Mouse (Mus musculus): ENCODE results near the gene Tceal1. TPM values are rescaled to one million over a fixed set of nuclear protein-coding genes. Genes with fewer than 3 reads are reported as not detected.
"Not testable (repeated sequence)": the region's sequence is repeated elsewhere in the genome, so short reads cannot be mapped to it uniquely, and the experiment has no call there.

Gene Tceal1
- total RNA-seq (2014; rRNA removed) (0.28 and 0.60 TPM in 2 replicates), polyA plus RNA-seq (2012; rRNA removed) (0.15 and 0.23 TPM in 2 replicates)

DNA sequence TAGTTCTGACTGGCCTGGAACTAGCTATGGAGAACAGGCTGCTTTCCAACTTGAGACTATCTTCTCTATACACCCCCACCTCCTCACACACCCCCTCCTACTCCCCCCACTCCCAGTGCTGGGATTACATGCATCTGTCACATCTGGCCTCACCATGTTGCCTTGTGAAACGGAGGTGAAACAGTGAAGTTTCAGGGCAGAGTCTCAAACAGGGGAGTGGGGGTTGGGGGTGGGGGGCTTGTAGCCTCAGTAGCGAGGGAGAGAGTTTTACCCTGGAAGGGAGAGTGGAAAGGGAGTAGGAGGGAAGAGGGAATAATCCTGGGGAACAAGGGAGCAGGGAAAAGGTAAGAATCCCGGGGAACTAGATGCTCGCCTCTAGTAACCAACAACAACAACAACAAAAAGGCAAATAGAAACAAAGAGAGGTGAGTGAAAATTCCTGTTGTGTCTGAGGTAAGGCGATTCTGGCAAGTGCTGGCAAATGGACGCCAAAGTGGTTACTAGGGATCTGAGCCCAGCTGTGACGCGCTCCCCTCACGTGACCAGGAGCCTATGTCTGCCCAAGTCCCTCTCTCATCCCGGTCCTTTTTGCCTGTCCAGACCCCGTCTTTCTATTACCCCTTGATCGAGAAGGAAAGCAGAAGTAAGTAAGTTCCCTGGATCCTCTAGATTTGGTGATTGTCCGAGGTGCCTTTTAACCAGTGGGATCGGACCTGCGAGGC, at the start of gene Tceal1:
Gene Tceal1 (plus strand): TSS at position 537 of the 722 bp plus-strand sequence.
- TF ChIP-seq CTCF (IDR thresholded peaks at IDR 0.05; ENCODE audit: low read depth, low read length) (no peak), POLR2A (IDR thresholded peaks at IDR 0.05; ENCODE audit: extremely low read depth, insufficient read depth, low read length) (no peak)
- 1% methylated on average over 15 of the region's 15 CpGs for WGBS
- H3K27ac ChIP-seq (replicated peaks; ENCODE audit: insufficient read depth, low read depth, low read length): no peak within 1 kb of the TSS

GRCm38 (mm10) chrX:136666281-136666706, 41.5 kb upstream of the Tceal1 start:
- no peaks in the 10 kb centered on the region for H3K36me3 ChIP-seq (ENCODE audit: control insufficient read depth, insufficient read depth, low read length)
- no peaks in the 10 kb centered on the region for H3K79me2 ChIP-seq (ENCODE audit: control insufficient read depth, insufficient read depth, low read length)
- peaks cover 2% of the 10 kb centered on the region; the same call in 1 of the 2 replicates for H3K4me1 ChIP-seq (ENCODE audit: control insufficient read depth, insufficient read depth, low read length)
- H3K4me3 ChIP-seq (ENCODE audit: insufficient read depth, low read depth, low read length): no peak overlapping the region
- no peaks in the 10 kb centered on the region for H3K27me3 ChIP-seq (ENCODE audit: control insufficient read depth, insufficient read depth, low read length)
- no peak for TF ChIP-seq POLR2A (IDR thresholded peaks at IDR 0.05; ENCODE audit: extremely low read depth, insufficient read depth, low read length)
- TF ChIP-seq CTCF (IDR thresholded peaks at IDR 0.05; ENCODE audit: low read depth, low read length): no peak
- no peak overlapping the region for H3K9ac ChIP-seq (ENCODE audit: low read depth, low read length)
- no peak for DNase-seq (ENCODE audit: extremely low read depth, low read depth, low spot score)
- H3K27ac ChIP-seq (replicated peaks; ENCODE audit: insufficient read depth, low read depth, low read length): no peak overlapping the region
- WGBS: 3% methylated on average over 20 of the region's 20 CpGs

More for the DNA sequence above, at the start of gene Tceal1:
- no peaks in the 10 kb centered on the region for H3K27me3 ChIP-seq (ENCODE audit: control insufficient read depth, insufficient read depth, low read length)
- DNase-seq (ENCODE audit: extremely low read depth, low read depth, low spot score): peak; percentile 51
- no peaks in the 10 kb centered on the region for H3K79me2 ChIP-seq (ENCODE audit: control insufficient read depth, insufficient read depth, low read length)
- peak within 1 kb of the TSS; percentile 75 for H3K9ac ChIP-seq (ENCODE audit: low read depth, low read length)
- H3K4me1 ChIP-seq (ENCODE audit: control insufficient read depth, insufficient read depth, low read length): no peaks in the 10 kb centered on the region
- H3K4me3 ChIP-seq (ENCODE audit: insufficient read depth, low read depth, low read length): peak within 1 kb of the TSS; percentile 60
- no peaks in the 10 kb centered on the region for H3K36me3 ChIP-seq (ENCODE audit: control insufficient read depth, insufficient read depth, low read length)

GRCm38 (mm10) chrX:136666762-136667464, 40.9 kb upstream of the Tceal1 start:
- H3K4me3 ChIP-seq (ENCODE audit: insufficient read depth, low read depth, low read length); H3K27me3 ChIP-seq (ENCODE audit: control insufficient read depth, insufficient read depth, low read length); H3K27ac ChIP-seq (replicated peaks; ENCODE audit: insufficient read depth, low read depth, low read length); H3K4me1 ChIP-seq (ENCODE audit: control insufficient read depth, insufficient read depth, low read length); H3K9ac ChIP-seq (ENCODE audit: low read depth, low read length); H3K79me2 ChIP-seq (ENCODE audit: control insufficient read depth, insufficient read depth, low read length); DNase-seq (ENCODE audit: extremely low read depth, low read depth, low spot score); H3K36me3 ChIP-seq (ENCODE audit: control insufficient read depth, insufficient read depth, low read length): not testable (repeated sequence)
- WGBS: 3% methylated on average over 23 of the region's 24 CpGs

DNA sequence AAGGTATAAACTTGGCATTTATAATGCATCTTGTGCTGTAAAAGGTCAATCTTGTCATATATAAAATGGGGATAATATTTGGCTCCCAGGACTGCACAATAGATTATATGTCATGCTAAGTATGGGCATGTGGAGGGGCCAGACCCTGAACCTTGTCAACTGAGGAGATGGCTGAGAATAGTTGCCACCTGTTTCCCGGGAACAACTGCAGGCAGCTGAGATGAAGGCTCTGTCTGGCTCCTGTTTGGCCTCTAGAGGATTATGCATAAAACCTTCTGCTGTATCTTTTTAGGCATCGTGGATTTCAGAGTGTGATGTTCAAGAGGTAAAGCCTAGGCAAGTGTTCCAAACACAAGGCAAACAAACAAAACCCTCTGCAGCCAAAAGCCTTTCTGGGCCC, 39.0 kb upstream of the Tceal1 start:
- no peak for DNase-seq (ENCODE audit: extremely low read depth, low read depth, low spot score)
- H3K36me3 ChIP-seq (ENCODE audit: control insufficient read depth, insufficient read depth, low read length): no peaks in the 10 kb centered on the region
- H3K27me3 ChIP-seq (ENCODE audit: control insufficient read depth, insufficient read depth, low read length): no peaks in the 10 kb centered on the region
- no peak overlapping the region for H3K4me3 ChIP-seq (ENCODE audit: insufficient read depth, low read depth, low read length)
- TF ChIP-seq CTCF (IDR thresholded peaks at IDR 0.05; ENCODE audit: low read depth, low read length) (no peak), POLR2A (IDR thresholded peaks at IDR 0.05; ENCODE audit: extremely low read depth, insufficient read depth, low read length) (no peak)
- H3K79me2 ChIP-seq (ENCODE audit: control insufficient read depth, insufficient read depth, low read length): no peaks in the 10 kb centered on the region
- no peak overlapping the region for H3K9ac ChIP-seq (ENCODE audit: low read depth, low read length)
- peaks cover 2% of the 10 kb centered on the region; the same call in 1 of the 2 replicates for H3K4me1 ChIP-seq (ENCODE audit: control insufficient read depth, insufficient read depth, low read length)
- 73% methylated on average over 2 of the region's 2 CpGs for WGBS
- no peak overlapping the region for H3K27ac ChIP-seq (replicated peaks; ENCODE audit: insufficient read depth, low read depth, low read length)

DNA sequence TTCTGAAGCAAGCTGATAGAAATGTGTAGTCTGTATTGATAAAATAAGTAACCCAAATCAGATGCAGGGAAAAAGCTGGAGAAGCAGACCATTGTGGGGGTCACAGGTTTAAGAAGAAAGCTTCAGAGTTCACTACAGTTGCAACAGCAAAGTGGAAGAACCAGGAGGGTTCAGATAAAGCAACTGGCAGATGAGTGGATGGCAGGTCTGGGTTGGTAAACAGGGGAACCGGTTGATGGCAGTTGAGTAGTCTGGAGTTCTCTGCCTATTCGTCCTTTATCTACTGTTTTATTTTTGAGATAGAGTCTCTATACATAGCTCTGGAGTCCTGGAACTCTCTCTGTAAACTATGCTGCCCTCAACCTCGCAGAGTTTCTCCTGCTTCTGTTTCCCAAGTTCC, 26.8 kb upstream of the Tceal1 start:
- Histone ChIP-seq H3K27ac (replicated peaks; ENCODE audit: insufficient read depth, low read depth, low read length) (no peak overlapping the region), H3K9ac (ENCODE audit: low read depth, low read length) (no peak overlapping the region), H3K4me3 (ENCODE audit: insufficient read depth, low read depth, low read length) (no peak overlapping the region), H3K79me2 (ENCODE audit: control insufficient read depth, insufficient read depth, low read length) (no peaks in the 10 kb centered on the region), H3K4me1 (ENCODE audit: control insufficient read depth, insufficient read depth, low read length) (no peaks in the 10 kb centered on the region), H3K27me3 (ENCODE audit: control insufficient read depth, insufficient read depth, low read length) (no peaks in the 10 kb centered on the region), H3K36me3 (ENCODE audit: control insufficient read depth, insufficient read depth, low read length) (no peaks in the 10 kb centered on the region)
- TF ChIP-seq POLR2A (IDR thresholded peaks at IDR 0.05; ENCODE audit: extremely low read depth, insufficient read depth, low read length) (no peak), CTCF (IDR thresholded peaks at IDR 0.05; ENCODE audit: low read depth, low read length) (no peak)
- 29% methylated on average over 3 of the region's 3 CpGs for WGBS
- DNase-seq (ENCODE audit: extremely low read depth, low read depth, low spot score): no peak

- H3K9ac ChIP-seq (ENCODE audit: low read depth, low read length); H3K79me2 ChIP-seq (ENCODE audit: control insufficient read depth, insufficient read depth, low read length); H3K4me3 ChIP-seq (ENCODE audit: insufficient read depth, low read depth, low read length); H3K27me3 ChIP-seq (ENCODE audit: control insufficient read depth, insufficient read depth, low read length); H3K4me1 ChIP-seq (ENCODE audit: control insufficient read depth, insufficient read depth, low read length); DNase-seq (ENCODE audit: extremely low read depth, low read depth, low spot score); H3K27ac ChIP-seq (replicated peaks; ENCODE audit: insufficient read depth, low read depth, low read length); H3K36me3 ChIP-seq (ENCODE audit: control insufficient read depth, insufficient read depth, low read length): not testable (repeated sequence)
- WGBS: 60% methylated on average over 3 of the region's 3 CpGs
These were observed 16.0 kb upstream of the Tceal1 start for GRCm38 (mm10) chrX:136691606-136692293.
